Mouse (Mus musculus) embryonic facial prominence, embryonic 13.5 days (tissue): ENCODE results near the gene Plekhn1. TPM values are rescaled to one million over a fixed set of nuclear protein-coding genes. Genes with fewer than 3 reads are reported as not detected.

ENCODE experiments used
- ATAC-seq: fragments of 200-750 bp; cut with Nextera tagmentation; 2 replicates; pipeline ENCODE4 v1.8.0; 2017; ENCODE audit warnings: low read depth; ENCODE audit not compliant: insufficient number of reproducible peaks, insufficient read depth, low FRiP score, low TSS enrichment
- H3K27ac ChIP-seq: fragments of 300-500 bp; sonication (generic); 2 replicates; pipeline ENCODE4 v1.5.1; 2015; ENCODE audit warnings: moderate library complexity, mild to moderate bottlenecking, inconsistent platforms
- H3K27me3 ChIP-seq: fragments of 300-500 bp; sonication (generic); 2 replicates; pipeline ENCODE4 v1.6.1; 2015; ENCODE audit warnings: mild to moderate bottlenecking, inconsistent platforms
- H3K36me3 ChIP-seq: fragments of 300-500 bp; sonication (generic); 2 replicates; pipeline ENCODE4 v1.6.1; 2015; ENCODE audit warnings: mild to moderate bottlenecking, inconsistent platforms
- H3K4me1 ChIP-seq: fragments of 300-500 bp; sonication (generic); 2 replicates; pipeline ENCODE4 v1.6.1; 2015; ENCODE audit warnings: inconsistent platforms
- H3K4me2 ChIP-seq: fragments of 300-500 bp; sonication (generic); 2 replicates; pipeline ENCODE4 v1.6.1; 2015; ENCODE audit warnings: moderate library complexity, mild to moderate bottlenecking, inconsistent platforms
- H3K4me3 ChIP-seq: fragments of 300-500 bp; sonication (generic); 2 replicates; pipeline ENCODE4 v1.5.1; 2015; ENCODE audit warnings: mild to moderate bottlenecking, inconsistent platforms
- H3K9ac ChIP-seq: fragments of 300-500 bp; sonication (generic); 2 replicates; pipeline ENCODE4 v1.6.1; 2015; ENCODE audit warnings: mild to moderate bottlenecking, inconsistent platforms
- H3K9me3 ChIP-seq: fragments of 300-500 bp; sonication (generic); 2 replicates; pipeline ENCODE4 v1.6.1; 2016; ENCODE audit warnings: inconsistent platforms
- WGBS: fragments of 180-500 bp; shearing (Covaris S2); methylation state at CpG from one replicate; pipeline ENCODE4 v1.1.7; 2015; ENCODE audit warnings: mixed read lengths; 5-methylcytosine and 5-hydroxymethylcytosine counted together
- polyA plus RNA-seq: library from polyadenylated mRNA; unstranded; fragments of >200 nt; fragmentation: Nextera tagmentation; extraction: Ambion mirVana; gene quantifications from 2 replicates; pipeline ENCODE4 v1.2.1, GENCODE M21; 2015

Plekhn1 gene
- polyA plus RNA-seq, 1 experiment from 2014 or later, result 29.9 TPM

DNA sequence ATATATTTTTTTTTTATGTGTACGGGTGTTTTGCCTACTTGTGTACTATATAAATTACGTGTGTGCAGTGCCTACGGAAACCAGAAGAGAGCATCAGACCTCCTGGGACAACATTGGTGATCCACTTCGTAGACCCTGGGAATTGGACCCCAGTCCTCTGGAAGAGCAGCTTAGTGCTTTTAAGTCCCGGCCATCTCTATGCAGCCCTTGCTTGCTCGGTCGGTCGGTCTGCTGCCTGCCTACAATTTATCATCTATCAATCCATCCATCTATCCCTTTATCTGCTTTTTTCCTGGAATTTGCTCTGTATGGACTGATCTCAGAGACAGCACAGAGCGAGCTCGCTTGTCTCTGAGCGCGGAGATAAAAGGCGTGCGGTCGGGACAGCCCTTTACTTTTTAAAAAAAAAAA lies 708 bp upstream of the Plekhn1 start:
- H3K9me3 ChIP-seq, result no peaks in the 10 kb centered on the region
- peak overlapping the region; percentile 80; the same call in 1 of the 2 replicates for H3K9ac ChIP-seq
- H3K4me2 ChIP-seq, result peak overlapping the region; percentile 95
- H3K4me1 ChIP-seq, result peaks cover 18% of the 10 kb centered on the region
- peaks cover 58% of the 10 kb centered on the region for H3K36me3 ChIP-seq
- peak overlapping the region; percentile 88 for H3K4me3 ChIP-seq
- H3K27ac ChIP-seq, result peak overlapping the region; percentile 91
- no peaks in the 10 kb centered on the region for H3K27me3 ChIP-seq
- ATAC-seq, result no peak
- 1% methylated on average over 15 of the region's 15 CpGs for WGBS

GRCm38 (mm10) chr4:156234021-156234501 lies 596 bp downstream of the Plekhn1 start:
- peak overlapping the region; percentile 74 for H3K4me3 ChIP-seq
- 2% methylated on average over 17 of the region's 17 CpGs for WGBS
- H3K9me3 ChIP-seq, result no peaks in the 10 kb centered on the region
- peak overlapping the region; percentile 88 for H3K9ac ChIP-seq
- H3K4me1 ChIP-seq, result peaks cover 18% of the 10 kb centered on the region
- H3K4me2 ChIP-seq, result peak overlapping the region; percentile 95
- peaks cover 58% of the 10 kb centered on the region for H3K36me3 ChIP-seq
- H3K27ac ChIP-seq, result peak overlapping the region; percentile 39; the same call in 1 of the 2 replicates
- no peak for ATAC-seq
- no peaks in the 10 kb centered on the region for H3K27me3 ChIP-seq

DNA sequence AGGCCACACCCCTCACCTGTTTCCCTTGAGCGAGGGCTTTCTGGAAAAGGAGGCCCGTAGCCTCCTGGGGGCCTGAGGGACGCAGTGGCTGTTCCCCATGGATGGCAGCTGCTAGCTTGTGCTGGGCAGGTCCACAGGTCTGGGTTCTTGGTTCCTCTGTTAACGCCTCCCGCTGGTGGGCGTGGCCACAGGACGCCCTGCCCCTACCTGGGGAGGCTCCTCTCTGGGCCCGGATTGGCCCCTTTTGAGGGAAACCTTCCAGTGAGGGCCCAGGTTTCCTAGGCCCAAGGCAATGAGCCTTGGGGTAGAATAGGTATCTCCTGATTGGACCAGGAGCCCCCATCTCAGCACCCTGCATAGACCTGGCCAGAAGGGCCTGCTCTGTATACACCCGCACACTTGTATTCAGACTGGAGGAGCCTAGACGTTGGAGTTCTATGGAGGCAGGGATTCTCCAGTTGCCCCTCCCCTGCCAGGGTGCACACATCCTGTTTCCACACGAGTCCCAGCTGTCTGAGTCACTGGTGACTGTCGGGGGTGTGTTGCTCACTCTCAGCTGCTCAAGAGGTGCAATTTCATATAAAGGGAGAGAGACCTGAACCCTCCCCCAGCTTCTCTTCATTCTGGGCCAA lies 6.1 kb downstream of the Plekhn1 start:
- Histone ChIP-seq H3K4me2 (peak overlapping the region; percentile 42), H3K27ac (no peak overlapping the region)

GRCm38 (mm10) chr4:156227752-156228392 lies 6.8 kb downstream of the Plekhn1 start:
- peak overlapping the region; percentile 40 for H3K9ac ChIP-seq

More for the DNA sequence above, 6.1 kb downstream of the Plekhn1 start:
- 21% methylated on average over 12 of the region's 12 CpGs for WGBS
- peak overlapping the region; percentile 40; the same call in 1 of the 2 replicates for H3K9ac ChIP-seq
- H3K4me3 ChIP-seq, result peak overlapping the region; percentile 17
- H3K36me3 ChIP-seq, result peaks cover 44% of the 10 kb centered on the region
- ATAC-seq, result peak; percentile 35; the same call in 1 of the 2 replicates
- H3K9me3 ChIP-seq, result no peaks in the 10 kb centered on the region
- peaks cover 12% of the 10 kb centered on the region for H3K4me1 ChIP-seq
- no peaks in the 10 kb centered on the region for H3K27me3 ChIP-seq

DNA sequence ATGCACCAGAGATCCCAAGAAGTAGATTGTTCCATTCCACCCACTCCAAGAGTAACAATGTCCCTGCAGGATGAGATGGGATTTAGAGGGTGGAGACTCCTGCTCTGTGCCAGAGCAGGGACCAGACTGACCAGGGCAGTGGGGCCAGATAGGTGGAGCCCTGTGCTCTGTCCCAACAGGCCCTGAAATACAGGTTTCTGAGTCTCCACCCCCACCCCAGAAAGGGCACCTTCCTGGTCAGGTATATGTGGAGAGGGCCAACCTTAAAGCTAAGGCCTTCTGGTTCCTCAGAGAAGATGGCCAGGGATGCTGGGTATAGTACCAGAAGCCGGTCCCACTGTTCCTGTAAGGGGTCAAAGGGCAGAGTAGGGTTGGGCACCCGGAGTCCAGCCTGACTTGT lies 10.4 kb downstream of the Plekhn1 start:
- WGBS, result 90% methylated on average over 2 of the region's 2 CpGs
- no peaks in the 10 kb centered on the region for H3K27me3 ChIP-seq
- ATAC-seq, result no peak

More at GRCm38 (mm10) chr4:156227752-156228392, 6.8 kb downstream of the Plekhn1 start:
- Histone ChIP-seq H3K4me1 (peaks cover 9% of the 10 kb centered on the region), H3K4me3 (peak overlapping the region; percentile 17), H3K9me3 (no peaks in the 10 kb centered on the region), H3K27me3 (no peaks in the 10 kb centered on the region), H3K27ac (peak overlapping the region; percentile 33; the same call in 1 of the 2 replicates), H3K4me2 (peak overlapping the region; percentile 42), H3K36me3 (peaks cover 41% of the 10 kb centered on the region)
- no peak for ATAC-seq
- whole genome bisulfite sequencing, result 33% methylated on average over 18 of the region's 18 CpGs

GRCm38 (mm10) chr4:156219936-156220335 lies 14.7 kb downstream of the Plekhn1 start:
- Histone ChIP-seq H3K4me2 (no peak overlapping the region), H3K27me3 (no peaks in the 10 kb centered on the region)

More for the DNA sequence above, 10.4 kb downstream of the Plekhn1 start:
- Histone ChIP-seq H3K27ac (no peak overlapping the region), H3K4me3 (no peak overlapping the region), H3K36me3 (peaks cover 17% of the 10 kb centered on the region), H3K9me3 (no peaks in the 10 kb centered on the region), H3K9ac (no peak overlapping the region), H3K4me1 (peaks cover 9% of the 10 kb centered on the region), H3K4me2 (no peak overlapping the region)

DNA sequence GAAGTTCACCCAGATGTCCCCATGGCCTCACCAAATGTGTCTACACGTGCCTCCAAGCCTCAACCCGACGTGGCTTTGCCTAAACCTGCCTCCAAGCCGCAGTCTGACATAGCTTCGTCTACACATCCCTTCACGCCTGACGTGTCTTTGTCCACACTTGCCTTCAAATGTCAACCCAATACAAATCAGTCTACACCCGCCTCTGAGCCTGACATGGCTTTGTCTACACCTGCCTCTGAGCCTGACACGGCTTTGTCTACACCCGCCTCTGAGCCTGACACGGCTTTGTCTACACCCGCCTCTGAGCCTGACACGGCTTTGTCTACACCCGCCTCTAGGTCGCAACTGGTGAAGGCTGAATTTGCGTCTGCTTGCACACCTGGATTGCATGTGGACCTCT lies 16.8 kb downstream of the Plekhn1 start:
- no peak for ATAC-seq
- no peak overlapping the region for H3K9ac ChIP-seq
- H3K36me3 ChIP-seq, result peaks cover 12% of the 10 kb centered on the region; the same call in 1 of the 2 replicates
- no peak overlapping the region for H3K27ac ChIP-seq
- no peaks in the 10 kb centered on the region for H3K27me3 ChIP-seq
- H3K4me3 ChIP-seq, result no peak overlapping the region
- H3K4me1 ChIP-seq, result 0 out of 2 replicates have a peak, but pooled peaks cover 5% of the 10 kb centered on the region
- 74% methylated on average over 16 of the region's 16 CpGs for WGBS
- no peaks in the 10 kb centered on the region for H3K9me3 ChIP-seq
- H3K4me2 ChIP-seq, result no peak overlapping the region

More at GRCm38 (mm10) chr4:156219936-156220335, 14.7 kb downstream of the Plekhn1 start:
- WGBS, result 91% methylated on average over 11 of the region's 11 CpGs
- Histone ChIP-seq H3K4me3 (no peak overlapping the region), H3K9me3 (no peaks in the 10 kb centered on the region), H3K27ac (no peak overlapping the region), H3K36me3 (peaks cover 12% of the 10 kb centered on the region; the same call in 1 of the 2 replicates), H3K4me1 (0 out of 2 replicates have a peak, but pooled peaks cover 5% of the 10 kb centered on the region), H3K9ac (no peak overlapping the region)
- no peak for ATAC-seq

GRCm38 (mm10) chr4:156217022-156217669 lies 17.5 kb downstream of the Plekhn1 start:
- ATAC-seq, result no peak

DNA sequence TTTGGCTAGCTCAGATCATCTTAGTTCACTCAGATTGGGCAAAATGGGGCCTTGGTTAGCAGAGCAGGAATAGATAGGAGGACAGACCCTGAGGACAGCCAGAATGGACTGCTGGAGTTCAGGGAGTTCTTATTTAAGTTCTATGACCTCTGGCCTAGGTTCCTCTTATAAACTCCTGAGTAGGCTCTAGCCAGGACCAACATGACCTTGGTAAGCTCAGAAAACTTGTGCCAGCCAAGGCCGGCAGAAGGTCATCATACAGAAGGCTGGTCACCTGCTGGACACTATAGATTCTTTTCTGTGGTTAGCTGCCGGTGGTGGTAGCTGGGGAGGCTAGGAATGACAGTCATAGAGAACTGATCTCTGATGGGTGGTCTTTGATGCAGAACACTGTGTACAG lies 18.5 kb downstream of the Plekhn1 start:
- ATAC-seq, result no peak

More at GRCm38 (mm10) chr4:156217022-156217669, 17.5 kb downstream of the Plekhn1 start:
- peaks cover 6% of the 10 kb centered on the region; the same call in 1 of the 2 replicates for H3K36me3 ChIP-seq
- H3K9me3 ChIP-seq, result no peaks in the 10 kb centered on the region
- H3K9ac ChIP-seq, result no peak overlapping the region
- H3K27ac ChIP-seq, result no peak overlapping the region
- 0 out of 2 replicates have a peak, but pooled peaks cover 5% of the 10 kb centered on the region for H3K4me1 ChIP-seq
- H3K4me3 ChIP-seq, result no peak overlapping the region
- no peaks in the 10 kb centered on the region for H3K27me3 ChIP-seq
- H3K4me2 ChIP-seq, result no peak overlapping the region
- WGBS, result 84% methylated on average over 16 of the region's 16 CpGs

GRCm38 (mm10) chr4:156215649-156216048 lies 19.0 kb downstream of the Plekhn1 start, which contains the start of gene Perm1:
Gene Perm1 (plus strand): TSS chr4:156215868.
- Histone ChIP-seq H3K9ac (no peak within 1 kb of the TSS), H3K27me3 (no peaks in the 10 kb centered on the region), H3K4me1 (0 out of 2 replicates have a peak, but pooled peaks cover 5% of the 10 kb centered on the region), H3K4me3 (no peak within 1 kb of the TSS), H3K36me3 (no peaks in the 10 kb centered on the region), H3K27ac (no peak within 1 kb of the TSS), H3K4me2 (no peak within 1 kb of the TSS), H3K9me3 (no peaks in the 10 kb centered on the region)
- no peak for ATAC-seq
- 74% methylated on average over 4 of the region's 4 CpGs for WGBS

More for the DNA sequence above, 18.5 kb downstream of the Plekhn1 start:
- Histone ChIP-seq H3K9me3 (no peaks in the 10 kb centered on the region), H3K27ac (no peak overlapping the region), H3K4me2 (no peak overlapping the region), H3K36me3 (no peaks in the 10 kb centered on the region), H3K9ac (no peak overlapping the region), H3K4me3 (no peak overlapping the region), H3K27me3 (no peaks in the 10 kb centered on the region), H3K4me1 (0 out of 2 replicates have a peak, but pooled peaks cover 5% of the 10 kb centered on the region)
- 85% methylated on average over 2 of the region's 2 CpGs for WGBS

DNA sequence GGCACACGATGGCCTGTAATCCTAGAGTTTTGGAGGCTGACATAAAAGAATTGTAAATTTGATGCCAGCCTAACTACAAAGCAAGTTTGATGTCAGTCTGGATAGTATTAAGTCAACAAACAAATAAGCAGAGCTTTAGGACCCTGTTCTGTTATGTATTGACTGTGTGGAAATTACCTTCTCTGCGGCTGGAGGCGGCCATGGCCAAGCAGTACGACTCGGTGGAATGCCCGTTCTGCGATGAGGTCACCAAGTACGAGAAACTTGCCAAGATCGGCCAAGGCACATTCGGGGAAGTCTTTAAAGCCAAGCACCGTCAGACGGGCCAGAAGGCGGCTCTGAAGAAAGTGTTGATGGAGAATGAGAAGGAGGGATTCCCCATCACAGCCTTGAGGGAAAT lies 21.5 kb downstream of the Plekhn1 start:
- WGBS, result 92% methylated on average over 13 of the region's 13 CpGs
- no peaks in the 10 kb centered on the region for H3K27me3 ChIP-seq

More for the DNA sequence above, 21.5 kb downstream of the Plekhn1 start:
- no peak overlapping the region for H3K4me2 ChIP-seq
- no peak overlapping the region for H3K27ac ChIP-seq
- H3K4me3 ChIP-seq, result no peak overlapping the region
- H3K9ac ChIP-seq, result no peak overlapping the region
- no peaks in the 10 kb centered on the region for H3K36me3 ChIP-seq
- ATAC-seq, result no peak
- 0 out of 2 replicates have a peak, but pooled peaks cover 5% of the 10 kb centered on the region for H3K4me1 ChIP-seq
- no peaks in the 10 kb centered on the region for H3K9me3 ChIP-seq
